Mouse (Mus musculus): ENCODE measurements around the gene Mroh2a. TPM values are rescaled to one million over a fixed set of nuclear protein-coding genes. Genes with fewer than 3 reads are reported as not detected.

Gene Mroh2a
- total RNA-seq, 1 experiment from 2014 or later = 0.05 TPM

DNA sequence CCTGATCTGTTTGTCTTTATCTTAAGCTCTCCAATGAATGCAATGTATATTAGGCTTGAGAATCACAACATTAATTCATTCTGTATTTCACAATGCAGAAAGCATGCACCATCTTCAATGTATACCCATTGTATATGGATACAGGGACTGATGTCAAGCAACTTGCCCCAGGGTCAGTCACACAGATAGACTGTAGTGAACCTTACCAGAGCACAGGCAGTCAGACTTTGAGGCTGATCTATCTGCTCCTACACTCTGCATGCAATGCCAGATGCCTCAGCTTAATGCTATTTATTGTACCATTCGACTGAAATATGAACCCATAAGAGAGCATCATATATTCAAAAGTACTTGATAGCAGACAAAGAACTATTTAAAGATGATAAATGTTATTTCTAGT, 63.7 kb downstream of the Mroh2a start:
- ATAC-seq (replicated peaks in 1 of 2; ENCODE audit: insufficient read depth in 1 of 2, low FRiP score in 2 of 2, low TSS enrichment in 1 of 2, low read depth in 1 of 2, poor library complexity in 2 of 2, severe bottlenecking in 2 of 2) = no peak

- no peak for ATAC-seq (replicated peaks in 1 of 2; ENCODE audit: insufficient read depth in 1 of 2, low FRiP score in 2 of 2, low TSS enrichment in 1 of 2, low read depth in 1 of 2, poor library complexity in 2 of 2, severe bottlenecking in 2 of 2)
Measured at GRCm38 (mm10) chr1:88291409-88292005, 64.7 kb downstream of the Mroh2a start.

- ATAC-seq (replicated peaks in 1 of 2; ENCODE audit: insufficient read depth in 1 of 2, low FRiP score in 2 of 2, low TSS enrichment in 1 of 2, low read depth in 1 of 2, poor library complexity in 2 of 2, severe bottlenecking in 2 of 2) = no peak
Measured at GRCm38 (mm10) chr1:88292057-88292456, 65.3 kb downstream of the Mroh2a start.

DNA sequence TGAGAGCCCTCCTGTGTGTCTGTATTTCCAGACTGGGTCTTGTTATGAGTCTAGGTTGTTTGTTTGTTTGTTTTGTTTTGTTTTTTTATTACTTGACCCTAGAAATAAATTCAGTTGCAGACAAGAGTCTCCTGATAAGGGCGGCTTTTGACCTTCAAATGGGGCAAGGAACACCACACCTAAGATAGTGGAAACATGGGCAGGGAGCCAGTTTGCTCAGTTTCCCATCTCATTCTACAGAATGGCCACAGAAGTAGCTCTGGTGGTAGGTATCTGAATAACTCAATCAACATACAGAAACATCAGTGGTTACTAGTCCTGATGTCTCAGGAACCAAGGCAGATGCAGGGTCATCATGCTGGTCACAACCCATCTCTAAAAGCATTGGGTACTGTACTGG, 67.9 kb downstream of the Mroh2a start:
- ATAC-seq (replicated peaks in 1 of 2; ENCODE audit: insufficient read depth in 1 of 2, low FRiP score in 2 of 2, low TSS enrichment in 1 of 2, low read depth in 1 of 2, poor library complexity in 2 of 2, severe bottlenecking in 2 of 2) = no peak

DNA sequence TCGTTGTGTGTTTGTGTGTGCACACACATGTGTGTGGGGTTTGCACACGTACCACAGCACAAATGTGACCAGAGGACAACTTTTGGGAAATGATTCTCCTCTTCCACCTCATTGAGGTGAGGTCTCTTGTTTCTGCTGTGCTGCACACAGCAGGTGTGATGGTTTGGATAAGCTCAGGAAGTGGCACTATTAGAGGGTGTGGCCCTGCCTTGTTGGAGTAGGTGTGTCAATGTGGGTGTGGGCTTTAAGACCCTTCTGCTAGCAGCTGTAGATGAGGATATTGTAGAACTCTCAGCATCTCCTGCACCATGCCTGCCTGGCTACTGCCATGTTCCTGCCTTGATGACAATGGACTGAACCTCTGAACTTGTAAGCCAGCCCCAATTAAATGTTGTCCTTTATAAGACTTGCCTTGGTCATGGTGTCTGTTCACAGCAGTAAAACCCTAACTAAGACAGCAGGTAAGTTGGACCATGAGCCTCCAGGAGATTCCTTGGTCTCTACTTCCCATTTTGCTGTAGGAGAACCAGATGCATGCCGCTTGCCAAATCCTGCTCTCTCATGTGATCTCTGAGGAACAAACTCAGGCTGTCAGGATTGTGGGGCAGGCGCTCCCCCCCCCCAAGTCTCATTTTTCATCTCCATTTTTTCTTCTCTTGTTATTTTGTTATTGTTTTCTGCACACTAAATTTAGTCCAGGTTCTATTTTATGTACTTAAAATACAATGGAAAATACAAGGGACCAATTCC, 69.6 kb downstream of the Mroh2a start:
- no peak for ATAC-seq (replicated peaks in 1 of 2; ENCODE audit: insufficient read depth in 1 of 2, low FRiP score in 2 of 2, low TSS enrichment in 1 of 2, low read depth in 1 of 2, poor library complexity in 2 of 2, severe bottlenecking in 2 of 2)

GRCm38 (mm10) chr1:88297480-88298258, 70.9 kb downstream of the Mroh2a start:
- ATAC-seq (replicated peaks in 1 of 2; ENCODE audit: insufficient read depth in 1 of 2, low FRiP score in 2 of 2, low TSS enrichment in 1 of 2, low read depth in 1 of 2, poor library complexity in 2 of 2, severe bottlenecking in 2 of 2) = peak in 1 of 2 experiments; percentile 10; a peak in 1 of 4 replicates

DNA sequence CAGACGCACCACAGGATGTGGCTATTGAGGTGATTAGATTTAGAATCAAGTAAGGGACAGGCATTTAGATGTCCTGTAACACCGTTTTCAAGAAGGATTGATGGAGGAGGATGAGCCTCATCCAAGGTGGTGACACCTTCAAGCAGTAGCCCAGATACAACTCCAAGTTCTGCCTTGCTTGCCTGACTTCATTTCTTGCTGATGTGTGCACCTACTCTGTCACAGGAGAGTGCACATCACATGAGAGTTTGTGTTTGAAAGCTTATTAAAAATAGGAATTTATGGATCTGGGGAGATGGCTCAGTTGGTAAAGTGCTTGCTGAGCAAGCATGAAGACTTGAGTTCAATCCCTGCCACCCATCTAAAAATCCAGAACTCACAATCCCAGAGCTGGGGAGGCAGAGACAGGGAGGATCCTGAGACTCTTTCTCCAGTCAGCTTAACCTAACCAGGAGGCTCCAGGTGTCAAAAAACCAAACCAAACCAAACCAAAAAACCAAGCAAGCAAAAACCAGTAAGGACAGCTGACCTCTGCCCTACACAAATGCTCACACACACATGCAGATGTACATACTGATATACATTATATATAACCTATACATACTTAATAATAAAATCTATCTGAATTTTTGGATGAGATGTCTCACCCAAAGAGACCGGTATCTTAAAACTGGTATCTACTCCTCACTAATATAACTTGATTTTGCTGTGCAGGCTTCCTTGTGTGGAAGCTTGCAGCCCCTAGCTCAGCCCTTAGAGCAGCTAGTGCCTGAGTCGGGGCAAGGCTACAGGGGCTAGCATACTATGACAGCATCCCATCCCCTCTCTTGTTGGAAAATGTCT, 72.1 kb downstream of the Mroh2a start:
- no peak for ATAC-seq (replicated peaks in 1 of 2; ENCODE audit: insufficient read depth in 1 of 2, low FRiP score in 2 of 2, low TSS enrichment in 1 of 2, low read depth in 1 of 2, poor library complexity in 2 of 2, severe bottlenecking in 2 of 2)

- no peak for ATAC-seq (replicated peaks in 1 of 2; ENCODE audit: insufficient read depth in 1 of 2, low FRiP score in 2 of 2, low TSS enrichment in 1 of 2, low read depth in 1 of 2, poor library complexity in 2 of 2, severe bottlenecking in 2 of 2)
Measured at GRCm38 (mm10) chr1:88299529-88299945, 72.8 kb downstream of the Mroh2a start.

DNA sequence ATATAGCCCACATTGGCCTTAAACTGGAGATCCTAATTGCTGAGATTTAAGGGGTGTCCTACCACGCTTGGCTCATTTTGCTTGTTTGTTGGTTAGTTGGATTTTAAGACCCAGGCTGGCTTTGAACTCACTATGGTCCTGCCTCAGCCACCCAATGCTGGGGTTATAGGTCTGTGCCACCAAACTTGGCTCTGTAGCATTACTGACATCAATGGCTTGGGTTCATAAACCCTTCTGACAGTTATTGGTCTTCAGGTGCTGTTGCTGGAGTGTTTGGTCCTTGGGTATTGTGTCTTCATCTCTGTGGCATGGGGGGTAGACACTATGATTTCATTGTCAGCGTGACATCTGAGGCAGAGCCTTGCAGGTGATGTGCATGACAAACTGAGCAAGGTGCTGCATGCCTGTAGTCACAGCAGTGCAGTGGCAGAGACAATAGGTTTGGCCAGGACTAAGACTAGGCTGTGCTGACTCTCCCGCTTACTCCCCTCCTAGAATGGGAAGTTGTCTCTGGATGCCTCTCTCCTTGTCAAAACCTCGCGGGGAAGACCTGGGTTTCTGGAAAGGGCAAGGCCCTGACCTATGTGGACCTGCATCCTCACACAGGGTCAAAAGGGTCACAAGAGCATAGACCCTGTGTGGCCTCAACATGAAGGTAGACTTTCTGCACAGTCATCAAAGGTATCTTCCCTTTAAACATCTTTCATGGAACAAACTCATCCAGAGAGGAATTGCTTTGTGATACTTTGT, 73.7 kb downstream of the Mroh2a start:
- ATAC-seq (replicated peaks in 1 of 2; ENCODE audit: insufficient read depth in 1 of 2, low FRiP score in 2 of 2, low TSS enrichment in 1 of 2, low read depth in 1 of 2, poor library complexity in 2 of 2, severe bottlenecking in 2 of 2) = no peak

- ATAC-seq (replicated peaks in 1 of 2; ENCODE audit: insufficient read depth in 1 of 2, low FRiP score in 2 of 2, low TSS enrichment in 1 of 2, low read depth in 1 of 2, poor library complexity in 2 of 2, severe bottlenecking in 2 of 2) = peak in 1 of 2 experiments; percentile 9; a peak in 1 of 4 replicates
Measured at GRCm38 (mm10) chr1:88301121-88302014, 74.6 kb downstream of the Mroh2a start.

GRCm38 (mm10) chr1:88302057-88302740, 75.4 kb downstream of the Mroh2a start:
- no peak for ATAC-seq (replicated peaks in 1 of 2; ENCODE audit: insufficient read depth in 1 of 2, low FRiP score in 2 of 2, low TSS enrichment in 1 of 2, low read depth in 1 of 2, poor library complexity in 2 of 2, severe bottlenecking in 2 of 2)

GRCm38 (mm10) chr1:88303762-88304161, 77.0 kb downstream of the Mroh2a start:
- ATAC-seq (replicated peaks in 1 of 2; ENCODE audit: insufficient read depth in 1 of 2, low FRiP score in 2 of 2, low TSS enrichment in 1 of 2, low read depth in 1 of 2, poor library complexity in 2 of 2, severe bottlenecking in 2 of 2) = no peak

GRCm38 (mm10) chr1:88304261-88304985, 77.6 kb downstream of the Mroh2a start:
- no peak for ATAC-seq (replicated peaks in 1 of 2; ENCODE audit: insufficient read depth in 1 of 2, low FRiP score in 2 of 2, low TSS enrichment in 1 of 2, low read depth in 1 of 2, poor library complexity in 2 of 2, severe bottlenecking in 2 of 2)

DNA sequence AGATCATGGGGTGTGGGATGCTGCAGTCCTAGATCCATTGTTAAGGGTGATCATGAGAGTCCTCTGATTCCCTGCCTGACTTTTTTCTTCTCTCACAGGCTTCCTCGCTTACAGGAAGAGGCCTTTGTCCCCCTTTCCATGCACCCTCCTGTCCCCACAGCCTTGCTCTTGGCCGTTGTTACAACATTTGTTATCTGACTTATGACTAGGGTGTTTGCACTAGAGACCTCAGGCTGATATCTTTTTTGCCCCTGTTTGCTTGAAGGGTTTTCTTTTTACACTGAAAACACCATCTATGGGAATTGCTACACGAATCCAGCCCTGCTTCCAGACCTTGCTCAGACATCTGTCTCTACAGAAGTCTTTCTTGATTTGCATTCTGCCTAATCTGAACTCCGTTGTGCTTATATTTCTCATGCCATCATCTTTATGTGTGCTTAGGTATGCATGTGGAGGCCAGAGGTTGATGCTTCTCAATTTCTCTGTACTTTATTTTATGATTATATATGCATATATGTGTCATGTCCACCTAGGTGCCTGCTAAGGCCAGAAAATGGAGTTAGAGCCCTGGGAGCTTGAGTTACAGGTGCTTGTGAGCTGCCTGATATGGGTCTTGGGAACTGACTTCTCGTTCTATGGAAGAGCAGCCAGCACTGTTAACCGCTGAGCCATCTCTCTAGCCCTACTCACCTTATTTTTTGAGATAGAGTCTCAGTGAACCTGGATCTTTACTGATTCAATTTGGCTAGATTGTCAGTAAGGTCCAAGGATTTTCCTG, 78.4 kb downstream of the Mroh2a start:
- no peak for ATAC-seq (replicated peaks in 1 of 2; ENCODE audit: insufficient read depth in 1 of 2, low FRiP score in 2 of 2, low TSS enrichment in 1 of 2, low read depth in 1 of 2, poor library complexity in 2 of 2, severe bottlenecking in 2 of 2)

Data from hematopoietic stem cell, adult 5-6 weeks (primary cell).